Mouse (Mus musculus) limb, embryonic 13.5 days (tissue): ENCODE results near the gene Cyp17a1. TPM values are rescaled to one million over a fixed set of nuclear protein-coding genes. Genes with fewer than 3 reads are reported as not detected.

ENCODE experiments used
- ATAC-seq: fragments of 200-750 bp; cut with Nextera tagmentation; 2 replicates; pipeline ENCODE4 v1.8.0; 2017; ENCODE audit warnings: low read depth, moderate number of reproducible peaks, moderate TSS enrichment; ENCODE audit not compliant: low FRiP score
- H3K27ac ChIP-seq: fragments of 300-500 bp; sonication (generic); 2 replicates; pipeline ENCODE4 v1.5.1; 2015; ENCODE audit warnings: inconsistent platforms, mild to moderate bottlenecking, moderate library complexity
- H3K27me3 ChIP-seq: fragments of 300-500 bp; sonication (generic); 2 replicates; pipeline ENCODE4 v1.6.1; 2015; ENCODE audit warnings: mild to moderate bottlenecking, inconsistent platforms
- H3K36me3 ChIP-seq: fragments of 300-500 bp; sonication (generic); 2 replicates; pipeline ENCODE4 v1.6.1; 2015; ENCODE audit warnings: inconsistent platforms, mild to moderate bottlenecking, moderate library complexity
- H3K4me1 ChIP-seq: fragments of 300-500 bp; sonication (generic); 2 replicates; pipeline ENCODE4 v1.6.1; 2015; ENCODE audit warnings: inconsistent platforms
- H3K4me2 ChIP-seq: fragments of 300-500 bp; sonication (generic); replicated peaks from 2 replicates; pipeline ENCODE4 v1.6.1; 2015; ENCODE audit warnings: inconsistent platforms, mild to moderate bottlenecking, moderate library complexity
- H3K4me3 ChIP-seq: fragments of 300-500 bp; sonication (generic); 2 replicates; pipeline ENCODE4 v1.5.1; 2015; ENCODE audit warnings: moderate library complexity, mild to moderate bottlenecking, inconsistent platforms
- H3K9ac ChIP-seq: fragments of 300-500 bp; sonication (generic); 2 replicates; pipeline ENCODE4 v1.6.1; 2015; ENCODE audit warnings: mild to moderate bottlenecking, inconsistent platforms
- H3K9me3 ChIP-seq: fragments of 300-500 bp; sonication (generic); 2 replicates; pipeline ENCODE4 v1.6.1; 2016; ENCODE audit warnings: inconsistent platforms
- WGBS: fragments of 180-500 bp; shearing (Covaris S2); methylation state at CpG from one replicate; pipeline ENCODE4 v1.1.7; 2015; 5-methylcytosine and 5-hydroxymethylcytosine counted together
- polyA plus RNA-seq: library from polyadenylated mRNA; unstranded; fragments of >200 nt; fragmentation: Nextera tagmentation; extraction: Ambion mirVana; gene quantifications from 2 replicates; pipeline ENCODE4 v1.2.1, GENCODE M21; 2015

Gene Cyp17a1
- polyA plus RNA-seq, 1 experiment from 2014 or later = 0.05 TPM

DNA sequence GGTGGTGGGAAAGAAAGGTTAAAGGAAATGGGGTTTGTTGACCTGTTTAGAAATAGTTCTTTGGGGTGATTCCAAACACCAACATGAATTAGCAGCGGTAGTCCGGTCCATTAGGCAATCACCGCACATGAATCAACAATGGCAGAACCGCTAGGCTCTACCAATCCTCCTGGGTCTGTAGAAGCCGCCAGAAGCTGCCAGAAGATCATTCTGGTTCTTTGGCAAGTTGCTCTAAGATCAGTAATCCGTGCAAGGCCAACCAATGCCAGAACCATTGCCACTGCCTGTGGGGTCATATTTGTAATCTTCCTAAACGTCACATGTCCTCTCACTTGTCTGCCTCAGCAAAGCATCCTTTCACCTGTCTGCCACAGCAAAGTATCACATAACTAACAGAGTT lies 24.0 kb upstream of the Cyp17a1 start:
- ATAC-seq = no peak
- H3K27me3 ChIP-seq = no peaks in the 10 kb centered on the region
- no peak overlapping the region for H3K4me3 ChIP-seq
- no peak overlapping the region for H3K4me2 ChIP-seq
- H3K9me3 ChIP-seq = no peaks in the 10 kb centered on the region
- H3K4me1 ChIP-seq = no peaks in the 10 kb centered on the region
- 91% methylated on average over 7 of the region's 7 CpGs for WGBS
- no peak overlapping the region for H3K9ac ChIP-seq
- peaks cover 30% of the 10 kb centered on the region for H3K36me3 ChIP-seq
- H3K27ac ChIP-seq = no peak overlapping the region

GRCm38 (mm10) chr19:46696482-46696881 lies 23.5 kb upstream of the Cyp17a1 start:
- Histone ChIP-seq H3K27ac (no peak overlapping the region), H3K36me3 (peaks cover 27% of the 10 kb centered on the region), H3K9me3 (no peaks in the 10 kb centered on the region), H3K4me3 (no peak overlapping the region), H3K4me2 (no peak overlapping the region), H3K4me1 (no peaks in the 10 kb centered on the region), H3K9ac (no peak overlapping the region), H3K27me3 (no peaks in the 10 kb centered on the region)
- 92% methylated on average over 8 of the region's 8 CpGs for WGBS
- no peak for ATAC-seq

- 85% methylated on average over 4 of the region's 4 CpGs for WGBS
- no peaks in the 10 kb centered on the region for H3K9me3 ChIP-seq
- no peak for ATAC-seq
- no peak overlapping the region for H3K27ac ChIP-seq
- H3K4me3 ChIP-seq = no peak overlapping the region
- no peaks in the 10 kb centered on the region for H3K27me3 ChIP-seq
- peaks cover 17% of the 10 kb centered on the region for H3K36me3 ChIP-seq
- no peak overlapping the region for H3K4me2 ChIP-seq
- no peak overlapping the region for H3K9ac ChIP-seq
- H3K4me1 ChIP-seq = peaks cover 8% of the 10 kb centered on the region; the same call in 1 of the 2 replicates
Measured at GRCm38 (mm10) chr19:46693146-46693545, 20.2 kb upstream of the Cyp17a1 start.

DNA sequence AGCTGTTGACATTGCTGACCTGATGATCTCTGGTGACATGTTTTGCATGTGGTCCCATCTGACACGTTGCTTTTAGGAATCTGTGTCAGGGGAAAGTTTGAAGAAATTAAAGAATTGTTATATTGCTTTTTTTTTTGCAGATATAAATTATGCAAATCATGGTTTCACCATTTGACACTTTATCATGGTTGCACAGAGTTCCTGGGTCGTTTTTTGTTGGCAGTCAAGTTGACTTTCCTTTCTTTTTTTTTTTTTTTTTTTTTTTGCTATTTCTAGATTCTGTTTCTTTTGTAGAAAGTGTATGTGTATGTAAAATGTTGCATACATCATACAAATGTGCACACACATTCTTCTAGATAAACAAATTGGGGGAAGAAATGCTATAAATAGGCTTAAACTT lies 18.1 kb upstream of the Cyp17a1 start:
- Histone ChIP-seq H3K4me1 (peaks cover 8% of the 10 kb centered on the region; the same call in 1 of the 2 replicates), H3K27ac (no peak overlapping the region), H3K4me2 (peak overlapping the region; percentile 66; the same call in 1 of the 2 replicates), H3K9me3 (no peaks in the 10 kb centered on the region), H3K36me3 (peaks cover 8% of the 10 kb centered on the region), H3K27me3 (no peaks in the 10 kb centered on the region), H3K9ac (no peak overlapping the region), H3K4me3 (no peak overlapping the region)
- WGBS = 74% methylated on average over 2 of the region's 2 CpGs
- no peak for ATAC-seq

DNA sequence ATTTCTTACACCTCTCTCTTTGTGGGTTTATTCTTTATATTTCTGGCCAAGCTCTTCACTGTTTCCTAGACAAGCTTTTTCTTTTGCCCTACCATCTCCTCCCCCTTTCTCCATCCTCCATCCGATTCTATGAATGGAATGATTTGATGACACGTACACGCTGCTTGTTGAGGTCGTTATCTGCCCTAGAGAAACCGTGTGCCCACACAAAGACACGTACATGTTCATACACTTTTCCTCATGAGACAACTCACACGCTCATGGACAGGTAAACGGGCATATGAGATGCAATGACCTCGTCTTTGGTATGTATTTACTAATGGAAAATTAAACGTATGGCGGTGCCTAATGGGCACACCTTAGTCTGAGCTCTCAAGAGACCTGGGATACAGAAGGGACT lies 17.4 kb upstream of the Cyp17a1 start:
- Histone ChIP-seq H3K27ac (no peak overlapping the region), H3K4me1 (peaks cover 8% of the 10 kb centered on the region; the same call in 1 of the 2 replicates), H3K27me3 (no peaks in the 10 kb centered on the region), H3K9ac (peak overlapping the region; percentile 84), H3K4me2 (peak overlapping the region; percentile 66), H3K36me3 (peaks cover 6% of the 10 kb centered on the region; the same call in 1 of the 2 replicates), H3K9me3 (no peaks in the 10 kb centered on the region), H3K4me3 (peak overlapping the region; percentile 67)
- WGBS = 82% methylated on average over 11 of the region's 11 CpGs
- 0 out of 2 replicates have a peak, but pooled peaks have one; percentile 17 for ATAC-seq

DNA sequence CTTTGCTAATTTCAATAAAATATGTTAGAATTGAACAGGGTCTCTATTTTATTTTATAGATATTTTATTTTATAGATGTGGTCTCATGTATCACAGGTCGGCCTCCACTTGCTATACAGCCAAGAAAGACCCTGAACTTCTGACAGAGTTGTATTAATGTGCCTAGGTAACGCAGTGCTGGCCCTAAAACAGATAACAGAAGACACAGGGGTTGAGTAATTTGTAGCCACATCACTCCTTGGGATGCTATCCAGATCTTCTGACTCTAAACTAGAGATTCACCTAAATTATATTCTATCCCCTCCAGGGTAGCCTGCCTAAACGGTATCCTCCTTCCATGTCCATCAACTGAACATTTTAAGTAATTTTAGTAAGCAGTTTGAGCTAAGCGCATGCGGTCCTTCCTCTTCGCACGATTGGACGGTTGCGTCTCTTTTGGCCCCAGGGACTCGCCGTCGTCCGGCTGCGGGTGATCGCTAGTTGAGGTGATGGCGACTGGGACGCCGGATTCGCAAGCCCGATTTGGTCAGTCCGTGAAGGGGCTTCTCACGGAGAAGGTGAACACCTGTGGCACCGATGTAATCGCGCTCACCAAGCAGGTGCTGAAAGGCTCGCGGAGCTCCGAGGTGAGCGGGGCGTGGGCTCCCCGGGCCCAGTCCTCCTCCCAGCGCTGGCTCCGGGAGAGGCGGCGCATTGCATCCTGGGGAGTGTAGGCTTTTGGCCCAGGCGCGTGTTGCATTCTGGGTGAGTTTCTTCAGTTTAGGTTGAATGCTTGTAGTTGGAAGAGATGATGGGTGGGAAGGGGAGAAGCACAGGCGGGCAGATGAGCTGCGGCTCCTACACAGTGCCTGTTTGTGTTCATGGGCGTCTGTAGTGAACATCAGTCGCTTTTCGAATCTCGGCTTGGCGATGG lies 16.7 kb upstream of the Cyp17a1 start, which contains the start of gene Borcs7:
TSS of gene Borcs7 (plus strand) at position 447 of the 913 bp plus-strand sequence.
- peak within 1 kb of the TSS; percentile 66 for H3K4me2 ChIP-seq
- H3K27me3 ChIP-seq = no peaks in the 10 kb centered on the region
- H3K9ac ChIP-seq = peak within 1 kb of the TSS; percentile 84
- H3K9me3 ChIP-seq = no peaks in the 10 kb centered on the region
- WGBS = 3% methylated on average over 44 of the region's 44 CpGs
- H3K4me3 ChIP-seq = peak within 1 kb of the TSS; percentile 67
- peaks cover 8% of the 10 kb centered on the region; the same call in 1 of the 2 replicates for H3K4me1 ChIP-seq
- ATAC-seq = peak; percentile 96
- peak within 1 kb of the TSS; percentile 53; the same call in 1 of the 2 replicates for H3K27ac ChIP-seq
- H3K36me3 ChIP-seq = peaks cover 6% of the 10 kb centered on the region; the same call in 1 of the 2 replicates

- Histone ChIP-seq H3K4me3 (no peak overlapping the region), H3K27ac (no peak overlapping the region), H3K4me2 (no peak overlapping the region), H3K9me3 (no peaks in the 10 kb centered on the region), H3K36me3 (no peaks in the 10 kb centered on the region), H3K9ac (0 out of 2 replicates have a peak overlapping the region, but pooled peaks have one; percentile 0), H3K4me1 (no peaks in the 10 kb centered on the region), H3K27me3 (no peaks in the 10 kb centered on the region)
- no peak for ATAC-seq
- WGBS = 65% methylated on average over 12 of the region's 12 CpGs
Measured at GRCm38 (mm10) chr19:46679720-46680383, 6.9 kb upstream of the Cyp17a1 start.

GRCm38 (mm10) chr19:46675641-46676040 lies 2.7 kb upstream of the Cyp17a1 start:
- 66% methylated on average over 3 of the region's 3 CpGs for WGBS
- no peak overlapping the region for H3K9ac ChIP-seq
- no peak for ATAC-seq
- H3K27ac ChIP-seq = no peak overlapping the region
- H3K36me3 ChIP-seq = no peaks in the 10 kb centered on the region
- H3K9me3 ChIP-seq = no peaks in the 10 kb centered on the region
- peaks cover 12% of the 10 kb centered on the region for H3K27me3 ChIP-seq
- no peak overlapping the region for H3K4me2 ChIP-seq
- H3K4me1 ChIP-seq = no peaks in the 10 kb centered on the region
- H3K4me3 ChIP-seq = no peak overlapping the region

DNA sequence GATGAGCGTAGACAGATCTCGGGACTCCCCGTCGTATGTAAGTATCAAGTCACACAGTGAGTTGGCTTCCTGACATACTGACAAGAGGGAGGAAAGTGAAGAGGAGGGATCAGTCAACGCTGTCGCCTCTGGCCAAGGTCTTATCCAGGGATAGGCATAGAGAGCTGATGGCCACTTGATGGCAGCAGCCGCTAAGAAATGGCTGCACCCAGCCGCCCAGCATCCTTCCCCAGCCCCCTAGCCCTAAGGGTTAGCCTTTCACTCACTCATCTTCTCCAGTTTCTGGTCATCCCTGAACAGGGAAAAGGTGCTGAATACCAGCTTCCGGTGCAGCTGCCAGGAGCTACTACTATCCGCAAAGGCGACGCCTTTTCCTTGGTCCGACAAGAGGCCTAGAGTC lies 2.3 kb downstream of the Cyp17a1 start:
- 25% methylated on average over 13 of the region's 13 CpGs for WGBS
- ATAC-seq = peak; percentile 66; the same call in 1 of the 2 replicates
- H3K36me3 ChIP-seq = no peaks in the 10 kb centered on the region

DNA sequence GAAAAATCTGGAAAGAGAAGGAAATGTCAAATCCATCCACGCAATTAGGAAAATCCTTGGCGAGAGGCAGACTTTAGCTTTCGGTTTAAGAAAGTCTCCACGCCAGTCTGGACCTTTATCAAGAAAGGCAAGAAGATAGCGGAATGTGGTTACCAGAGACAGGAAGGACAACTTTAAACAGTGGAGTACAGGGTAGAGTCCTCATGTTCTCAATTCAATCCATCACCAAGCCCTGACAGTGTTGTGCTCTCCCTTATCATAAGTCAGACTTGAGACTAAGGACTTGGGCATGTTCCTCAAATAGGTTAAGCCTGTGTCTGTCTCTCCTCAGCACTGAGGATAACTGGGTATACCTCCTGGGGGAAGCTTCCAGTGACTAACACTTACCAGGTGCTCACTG lies 3.2 kb downstream of the Cyp17a1 start:
- H3K4me1 ChIP-seq = peaks cover 4% of the 10 kb centered on the region; the same call in 1 of the 2 replicates
- no peak for ATAC-seq
- 89% methylated on average over 5 of the region's 5 CpGs for WGBS
- peaks cover 12% of the 10 kb centered on the region for H3K27me3 ChIP-seq
- no peak overlapping the region for H3K4me3 ChIP-seq
- no peak overlapping the region for H3K9ac ChIP-seq
- no peak overlapping the region for H3K27ac ChIP-seq
- H3K4me2 ChIP-seq = no peak overlapping the region
- H3K36me3 ChIP-seq = no peaks in the 10 kb centered on the region
- H3K9me3 ChIP-seq = no peaks in the 10 kb centered on the region

More for the DNA sequence above, 2.3 kb downstream of the Cyp17a1 start:
- H3K4me3 ChIP-seq = no peak overlapping the region
- H3K9me3 ChIP-seq = no peaks in the 10 kb centered on the region
- H3K9ac ChIP-seq = no peak overlapping the region
- H3K4me2 ChIP-seq = no peak overlapping the region
- H3K27me3 ChIP-seq = peaks cover 12% of the 10 kb centered on the region
- H3K4me1 ChIP-seq = no peaks in the 10 kb centered on the region
- no peak overlapping the region for H3K27ac ChIP-seq

- H3K27me3 ChIP-seq = peaks cover 12% of the 10 kb centered on the region
- H3K4me1 ChIP-seq = peaks cover 4% of the 10 kb centered on the region; the same call in 1 of the 2 replicates
- H3K36me3 ChIP-seq = no peaks in the 10 kb centered on the region
- ATAC-seq = no peak
- WGBS = 88% methylated on average over 10 of the region's 10 CpGs
- H3K4me3 ChIP-seq = no peak overlapping the region
- no peak overlapping the region for H3K9ac ChIP-seq
- H3K4me2 ChIP-seq = no peak overlapping the region
- H3K9me3 ChIP-seq = no peaks in the 10 kb centered on the region
- H3K27ac ChIP-seq = no peak overlapping the region
Measured at GRCm38 (mm10) chr19:46668263-46668662, 4.7 kb downstream of the Cyp17a1 start.

- WGBS = 46% methylated on average over 11 of the region's 11 CpGs
- H3K9me3 ChIP-seq = no peaks in the 10 kb centered on the region
- no peak overlapping the region for H3K9ac ChIP-seq
- no peaks in the 10 kb centered on the region for H3K36me3 ChIP-seq
- peaks cover 4% of the 10 kb centered on the region; the same call in 1 of the 2 replicates for H3K4me1 ChIP-seq
- no peak overlapping the region for H3K4me2 ChIP-seq
- no peak overlapping the region for H3K4me3 ChIP-seq
- no peak for ATAC-seq
- no peak overlapping the region for H3K27ac ChIP-seq
- H3K27me3 ChIP-seq = peaks cover 9% of the 10 kb centered on the region
Measured at GRCm38 (mm10) chr19:46667300-46667699, 5.7 kb downstream of the Cyp17a1 start.
